Mouse (Mus musculus): ENCODE measurements at regions not wholly inside any gene's neighbourhood (a gene's known extent, or its start where the extent isn't known, plus 50 kb on each side); places are given as distances from the start of the nearest gene placed in this dataset.

DNA sequence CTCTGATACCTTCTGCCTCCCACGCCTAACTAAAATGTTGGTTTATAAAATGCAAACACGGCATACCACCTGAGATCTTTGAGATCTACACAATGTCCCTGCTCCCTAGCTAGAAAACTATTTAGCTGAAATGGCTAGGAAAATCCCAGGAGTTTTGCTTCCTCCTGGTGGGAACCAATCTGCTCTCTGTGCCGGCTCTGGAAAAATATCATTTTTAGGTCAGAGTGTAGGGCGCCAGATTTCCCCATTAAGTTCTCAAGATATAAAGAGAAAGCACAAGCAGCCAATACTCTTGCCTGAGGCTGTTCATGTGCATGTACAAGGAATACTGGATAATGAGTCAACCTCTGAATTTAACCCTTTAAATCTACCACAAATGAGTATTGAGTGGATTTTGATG is 301.0 kb downstream of the 9330182O14Rik start:
- no peak for DNase-seq (ENCODE audit: low spot score)

DNA sequence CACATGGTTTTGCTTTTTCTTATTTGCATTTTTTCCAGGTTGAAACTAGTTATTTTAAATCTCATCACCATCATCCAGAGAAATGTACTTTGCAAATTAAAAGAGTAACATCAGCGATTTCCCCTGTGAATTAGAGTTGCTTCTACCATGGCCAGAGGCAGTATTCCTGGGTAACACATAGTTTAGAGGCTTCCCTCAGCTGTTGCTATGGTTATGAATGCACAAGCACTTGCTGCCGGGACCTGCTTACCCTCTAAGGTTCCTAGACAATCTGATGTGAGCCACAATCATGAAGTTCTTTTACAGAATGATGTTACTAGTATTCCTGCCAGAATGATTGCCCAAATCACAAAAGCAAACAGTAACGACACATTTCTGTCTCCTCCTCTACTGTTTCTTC is 302.5 kb downstream of the 9330182O14Rik start:
- DNase-seq (ENCODE audit: low spot score): no peak

DNA sequence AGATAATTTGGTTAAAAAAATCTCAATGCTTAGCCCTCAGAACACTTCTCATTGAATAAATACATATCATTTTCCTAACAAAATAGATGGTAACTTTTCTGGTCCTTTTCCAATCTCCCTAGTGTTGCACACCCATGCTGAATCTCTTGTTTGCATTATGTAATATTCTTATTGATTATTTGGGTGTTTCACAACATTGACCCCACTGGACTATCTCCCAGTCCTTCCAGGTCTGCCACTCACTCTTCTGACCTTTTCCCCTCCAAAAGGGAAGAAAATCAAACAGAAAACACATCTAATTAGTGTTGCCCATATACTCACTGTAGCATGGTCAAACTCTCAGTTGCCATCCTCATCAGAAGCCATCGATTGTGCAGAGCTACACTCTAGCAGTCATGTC is 305.7 kb downstream of the 9330182O14Rik start:
- DNase-seq (ENCODE audit: low spot score): no peak

GRCm38 (mm10) chr15:40448623-40449022 is 314.5 kb downstream of the 9330182O14Rik start:
- no peak for DNase-seq (ENCODE audit: low spot score)

- DNase-seq (ENCODE audit: low spot score): no peak
Observed at GRCm38 (mm10) chr15:40453235-40453634, 319.1 kb downstream of the 9330182O14Rik start.

DNA sequence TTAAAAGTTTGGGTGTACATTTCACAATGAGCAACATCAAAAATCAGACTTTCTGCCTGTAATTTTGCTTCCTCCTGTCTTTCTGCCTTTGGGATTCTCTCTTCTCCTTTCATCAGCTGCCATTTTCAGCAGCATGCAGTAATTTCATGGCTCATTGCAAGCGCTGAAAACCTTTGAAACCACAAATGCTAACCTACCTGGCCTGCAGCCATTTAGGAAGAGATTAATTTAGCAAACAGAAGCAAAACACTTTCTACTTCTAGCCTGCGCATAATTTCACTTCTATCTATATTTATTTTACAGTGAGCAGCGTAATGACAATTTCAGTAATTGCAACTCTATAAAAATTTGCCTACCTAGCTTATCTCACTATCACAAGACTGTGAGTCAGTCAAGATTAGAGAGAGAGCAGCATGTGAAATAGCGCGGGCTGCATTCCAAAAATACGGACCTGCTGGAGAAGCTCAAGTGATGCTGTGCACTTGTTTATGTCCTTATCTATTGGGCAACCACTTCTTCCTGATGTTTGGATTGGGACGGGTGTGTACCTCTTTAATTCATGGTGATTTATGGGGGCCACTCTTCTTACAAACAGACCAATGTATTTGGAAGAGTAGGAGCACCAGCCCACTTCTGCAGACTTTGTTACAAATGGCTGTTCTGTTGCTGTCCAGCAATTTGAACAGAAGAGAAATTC is 341.6 kb downstream of the 9330182O14Rik start:
- DNase-seq (ENCODE audit: low spot score): no peak

DNA sequence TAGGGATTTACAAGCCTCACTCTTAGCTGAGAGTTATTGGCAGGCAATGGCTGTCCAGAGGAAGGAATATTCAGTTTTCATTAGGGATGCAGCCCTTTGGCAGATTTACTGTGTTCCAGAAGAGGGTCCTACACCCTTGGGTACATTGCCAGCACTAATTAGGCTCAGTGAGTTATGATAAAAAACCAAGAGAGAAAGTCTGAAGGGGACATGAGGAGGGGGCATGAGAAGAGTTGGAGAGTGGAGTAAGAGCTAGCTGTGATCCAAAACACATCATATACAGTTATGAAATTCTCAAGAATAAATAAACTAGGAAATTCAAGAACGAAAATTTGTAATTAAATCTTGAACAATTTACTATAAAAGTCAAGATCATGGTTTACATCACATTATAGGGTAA is 346.2 kb downstream of the 9330182O14Rik start:
- DNase-seq (ENCODE audit: low spot score): no peak

DNA sequence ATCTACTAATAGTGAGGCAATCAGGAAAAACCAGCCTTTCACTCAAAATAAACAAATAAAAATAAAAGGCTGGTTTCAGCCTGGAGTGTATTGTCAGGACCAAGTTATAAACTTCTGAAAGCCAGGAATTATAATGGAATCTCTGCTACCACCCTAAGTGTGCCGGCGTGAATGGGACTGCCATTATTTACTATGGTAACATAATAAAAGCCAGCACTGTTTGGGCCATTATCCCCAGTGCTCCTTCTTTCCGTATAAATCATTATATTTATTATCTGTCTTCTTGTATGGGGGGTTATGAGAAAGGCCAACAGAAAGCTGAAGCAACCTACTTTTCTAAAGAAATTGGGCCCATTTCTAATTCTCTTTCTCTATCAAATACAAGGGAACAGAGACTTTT is 347.1 kb downstream of the 9330182O14Rik start:
- DNase-seq (ENCODE audit: low spot score): no peak

- DNase-seq (ENCODE audit: low spot score): no peak
Observed at GRCm38 (mm10) chr15:40485997-40486396, 351.8 kb downstream of the 9330182O14Rik start.

- no peak for DNase-seq (ENCODE audit: low spot score)
Observed at GRCm38 (mm10) chr15:40501180-40502125, 367.3 kb downstream of the 9330182O14Rik start.

DNA sequence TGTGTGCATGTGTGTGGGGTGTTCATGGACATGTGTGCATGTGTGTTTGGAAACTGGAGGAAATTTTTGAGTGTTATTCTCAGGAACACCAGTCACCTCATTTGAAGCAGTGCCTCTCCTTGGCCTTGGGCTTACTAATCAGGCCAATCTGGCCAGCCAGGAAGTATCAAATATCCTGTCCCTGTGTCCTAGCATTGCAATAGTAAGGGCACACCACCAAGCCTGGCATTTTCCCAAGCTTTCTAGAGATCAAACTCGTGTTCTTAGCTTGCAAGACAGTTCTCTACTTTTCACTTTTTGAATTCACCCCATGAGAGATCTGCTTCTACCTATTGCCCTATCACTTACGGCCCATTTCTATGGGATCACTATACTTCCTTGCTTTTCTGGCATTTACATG is 376.7 kb downstream of the 9330182O14Rik start:
- no peak for DNase-seq (ENCODE audit: low spot score)

- no peak for DNase-seq (ENCODE audit: low spot score)
Observed at GRCm38 (mm10) chr15:40524350-40524749, 390.2 kb downstream of the 9330182O14Rik start.

DNA sequence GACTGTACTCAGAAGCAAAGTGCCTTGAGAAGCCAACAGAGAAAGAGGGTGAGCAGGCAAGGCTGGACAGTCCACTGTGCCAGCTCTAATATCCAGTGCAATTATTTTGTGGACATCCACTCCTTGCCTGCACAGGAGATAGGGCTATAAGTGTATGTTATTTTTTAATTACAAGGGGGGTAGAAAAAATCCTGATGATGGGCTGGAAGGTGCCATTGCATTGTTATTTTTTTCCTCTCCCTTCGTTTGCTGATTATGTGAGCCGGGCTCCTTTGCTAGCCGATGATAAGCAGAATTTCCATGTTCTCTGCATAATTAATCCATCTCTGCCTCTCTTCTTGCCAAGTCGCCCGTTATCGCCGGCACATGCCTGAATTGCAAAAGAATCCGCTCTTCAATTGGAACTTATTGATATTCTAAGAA is 399.3 kb downstream of the 9330182O14Rik start:
- peak; percentile 9 for DNase-seq (ENCODE audit: low spot score)

GRCm38 (mm10) chr15:40561661-40562060 is 427.5 kb downstream of the 9330182O14Rik start:
- peak; percentile 13 for DNase-seq (ENCODE audit: low spot score)

- no peak for DNase-seq (ENCODE audit: low spot score)
Observed at GRCm38 (mm10) chr15:40565716-40566115, 431.6 kb downstream of the 9330182O14Rik start.

- no peak for DNase-seq (ENCODE audit: low spot score)
Observed at GRCm38 (mm10) chr15:40566481-40566880, 432.3 kb downstream of the 9330182O14Rik start.

DNA sequence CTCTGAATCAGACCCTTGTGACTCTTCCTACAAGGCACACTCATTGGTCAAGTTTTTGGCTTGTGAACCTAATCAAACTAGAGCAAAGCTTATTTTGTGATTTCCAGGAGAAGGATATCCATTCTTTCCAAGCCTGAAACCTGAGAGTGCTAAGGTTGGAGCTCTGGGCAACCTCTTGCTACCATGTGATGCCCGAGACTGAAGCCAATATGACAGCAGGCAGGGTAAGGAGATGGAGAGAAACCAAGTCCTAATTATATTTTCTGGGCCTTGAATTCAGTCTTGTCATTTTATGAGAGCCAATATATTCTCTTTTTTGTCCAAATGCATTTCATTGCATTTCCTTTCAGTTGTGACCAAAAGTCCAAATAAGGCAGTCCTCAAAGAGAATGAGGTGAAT is 434.5 kb downstream of the 9330182O14Rik start:
- DNase-seq (ENCODE audit: low spot score): no peak
